Mouse (Mus musculus) heart, embryonic 11.5 days (tissue): ENCODE results near the gene Olfr603. TPM values are rescaled to one million over a fixed set of nuclear protein-coding genes. Genes with fewer than 3 reads are reported as not detected.

Experiments
- microRNA-seq: library from miRNA; unstranded; fragments of <30 nt; microRNA quantifications from one replicate; pipeline ENCODE4, GENCODE M21; 2016; ENCODE audit warnings: borderline number of aligned reads
- polyA plus RNA-seq: library from polyadenylated mRNA; unstranded; fragments of >200 nt; fragmentation: Nextera tagmentation; extraction: Ambion mirVana; gene quantifications from 2 replicates; pipeline ENCODE4 v1.2.1, GENCODE M21; 2014

Gene Olfr603
- polyA plus RNA-seq, 1 experiment from 2014 or later: not detected

Small RNAs within 50 kb of the gene (microRNA-seq; reads per million reads assigned to microRNA genes)
- not detected for gene Gm25774

Other genes starting within 250 kb of the Olfr603 start
- gene Olfr588-ps1, start 245.3 kb downstream of the Olfr603 start, polyA plus RNA-seq: not detected in 2 replicates
- gene Olfr589, start 229.8 kb downstream of the Olfr603 start, polyA plus RNA-seq: not detected in 2 replicates
- gene Olfr591, start 207.8 kb downstream of the Olfr603 start, polyA plus RNA-seq: not detected in 2 replicates
- gene Olfr592, start 201.4 kb downstream of the Olfr603 start, polyA plus RNA-seq: not detected in 2 replicates
- gene Olfr593, start 174.3 kb downstream of the Olfr603 start, polyA plus RNA-seq: not detected in 2 replicates
- not detected in 2 replicates for gene Olfr594, start 169.2 kb downstream of the Olfr603 start, polyA plus RNA-seq
- not detected in 2 replicates for gene Usp17ld, start 133.7 kb downstream of the Olfr603 start, polyA plus RNA-seq
- gene Olfr596, start 80.5 kb downstream of the Olfr603 start, polyA plus RNA-seq: not detected in 2 replicates
- not detected in 2 replicates for gene Olfr597, start 69.9 kb downstream of the Olfr603 start, polyA plus RNA-seq
- not detected in 2 replicates for gene Olfr598, start 62.6 kb downstream of the Olfr603 start, polyA plus RNA-seq
- not detected in 2 replicates for gene Olfr599, start 50.3 kb downstream of the Olfr603 start, polyA plus RNA-seq
- gene Olfr600, start 36.5 kb downstream of the Olfr603 start, polyA plus RNA-seq: not detected in 2 replicates
- gene Olfr601, start 23.5 kb downstream of the Olfr603 start, polyA plus RNA-seq: not detected in 2 replicates
- gene Usp17lc, start 28.9 kb upstream of the Olfr603 start, polyA plus RNA-seq: not detected in 2 replicates
- not detected in 2 replicates for gene Olfr605, start 59.3 kb upstream of the Olfr603 start, polyA plus RNA-seq
- gene Olfr606, start 62.9 kb upstream of the Olfr603 start, polyA plus RNA-seq: not detected in 2 replicates
- gene Olfr607, start 78.0 kb upstream of the Olfr603 start, polyA plus RNA-seq: not detected in 2 replicates
- not detected in 2 replicates for gene Olfr608, start 83.7 kb upstream of the Olfr603 start, polyA plus RNA-seq
- gene Olfr609, start 111.9 kb upstream of the Olfr603 start, polyA plus RNA-seq: not detected in 2 replicates
- gene Olfr610, start 125.9 kb upstream of the Olfr603 start, polyA plus RNA-seq: not detected in 2 replicates
- gene Olfr611, start 134.7 kb upstream of the Olfr603 start, polyA plus RNA-seq: not detected in 2 replicates
- not detected in 2 replicates for gene Olfr612, start 156.5 kb upstream of the Olfr603 start, polyA plus RNA-seq
- not detected in 2 replicates for gene Olfr613, start 161.9 kb upstream of the Olfr603 start, polyA plus RNA-seq
- not detected in 2 replicates for gene Olfr615, start 169.9 kb upstream of the Olfr603 start, polyA plus RNA-seq
- not detected in 2 replicates for gene Olfr616, start 183.0 kb upstream of the Olfr603 start, polyA plus RNA-seq
- not detected in 2 replicates for gene Olfr617, start 186.9 kb upstream of the Olfr603 start, polyA plus RNA-seq
- gene Olfr618, start 203.9 kb upstream of the Olfr603 start, polyA plus RNA-seq: not detected in 2 replicates
- not detected in 2 replicates for gene Olfr619, start 214.4 kb upstream of the Olfr603 start, polyA plus RNA-seq
- gene Olfr620, start 226.4 kb upstream of the Olfr603 start, polyA plus RNA-seq: not detected in 2 replicates